Comparison of ENCODE assay signal across 13 mouse cellular contexts in the genomic region with DNA sequence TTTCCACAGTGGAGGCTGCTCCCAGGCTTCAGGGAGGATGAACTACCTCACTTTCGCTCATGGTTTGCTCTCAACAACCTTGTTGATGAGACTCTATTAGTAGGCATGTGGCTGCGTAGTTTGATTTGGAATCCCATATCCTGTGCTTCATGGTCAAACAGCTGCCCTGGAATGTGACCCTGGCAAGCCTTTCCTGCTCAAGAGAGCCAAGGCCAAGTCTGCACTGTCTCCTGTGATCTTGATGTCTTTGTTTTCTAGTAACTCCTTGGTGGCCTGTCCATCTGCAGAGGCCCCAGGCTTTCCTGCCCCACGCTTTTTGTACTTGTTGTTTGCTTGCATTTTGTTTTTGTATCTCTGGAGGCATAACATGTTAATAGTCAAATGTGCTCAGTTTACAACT. TPM values are rescaled to one million over a fixed set of nuclear protein-coding genes. Genes with fewer than 3 reads are reported as not detected.
A peak's percentile ranks its signal among the peaks of the same experiment; 100 is the strongest.
DNase-seq lines count a peak whose midpoint lies in the region; ATAC-seq and TF ChIP-seq lines count a peak whose summit lies in the region.
"Had no signal": no experiment of that assay in that cellular context is flagged by ENCODE, and none has a peak within 500 bp of the region (broad histone marks: within the 10 kb centered on the region; RNA-seq: fewer than 3 reads in every experiment).

No protein-coding gene starts in this region.

- WGBS in cerebellum, adult 2 months = 86% methylated on average over 3 of the region's 3 CpGs
- 85% methylated on average over 3 of the region's 3 CpGs for WGBS in hindbrain, embryonic 12.5 days

- H3K4me1 ChIP-seq in cerebellum, adult 2 months (ENCODE audit: control insufficient read depth, insufficient read depth, low read length) = peaks cover 3% of the 10 kb centered on the region; the same call in 1 of the 2 replicates
- no peaks in the 10 kb centered on the region for H3K4me1 ChIP-seq in hindbrain, embryonic 12.5 days
- H3K4me1 ChIP-seq: forebrain, embryonic 13.5 days; heart, embryonic 10.5 days; liver, embryonic 15.5 days; midbrain, embryonic 12.5 days; stomach, embryonic 15.5 days had no signal

- H3K27ac ChIP-seq in cerebellum, adult 2 months (ENCODE audit: insufficient read depth, low read length) = no peak overlapping the region
- H3K27ac ChIP-seq in hindbrain, embryonic 12.5 days = no peak overlapping the region
- H3K27ac ChIP-seq: forebrain, embryonic 13.5 days; heart, embryonic 10.5 days; liver, embryonic 15.5 days; midbrain, embryonic 12.5 days; stomach, embryonic 15.5 days had no signal

- DNase-seq in ovary, postnatal 36 days (ENCODE audit: low spot score) = peak; percentile 38
- no peak for DNase-seq in ovary, postnatal 10 days (ENCODE audit: low spot score)
- DNase-seq in gastrocnemius, adult 18-20 months (ENCODE audit: low spot score) = peak; percentile 52
- peak; percentile 72 to 76 for DNase-seq in kidney, postnatal 25 days
- peak; percentile 49 for DNase-seq in testis, postnatal 14 days (ENCODE audit: low spot score)
- no peak for DNase-seq in cerebellum, adult 2 months
- DNase-seq: right cerebral cortex, postnatal 25 days had no signal

- no peaks in the 10 kb centered on the region for H3K36me3 ChIP-seq in hindbrain, embryonic 12.5 days
- H3K36me3 ChIP-seq: heart, embryonic 10.5 days; liver, embryonic 15.5 days; midbrain, embryonic 12.5 days; stomach, embryonic 15.5 days had no signal

- no peak overlapping the region for H3K4me2 ChIP-seq in hindbrain, embryonic 12.5 days (replicated peaks)
- H3K4me2 ChIP-seq: forebrain, embryonic 13.5 days; liver, embryonic 15.5 days; midbrain, embryonic 12.5 days; stomach, embryonic 15.5 days had no signal

- ATAC-seq in hindbrain, embryonic 12.5 days (ENCODE audit: low FRiP score) = no peak
- ATAC-seq: forebrain, embryonic 13.5 days had no signal

- H3K9me3 ChIP-seq in hindbrain, embryonic 12.5 days (replicated peaks) = no peaks in the 10 kb centered on the region
- H3K9me3 ChIP-seq: forebrain, embryonic 13.5 days; heart, embryonic 10.5 days; liver, embryonic 15.5 days; midbrain, embryonic 12.5 days; stomach, embryonic 15.5 days had no signal

- no peak for TF ChIP-seq POLR2A in cerebellum, adult 2 months (IDR thresholded peaks at IDR 0.05; ENCODE audit: borderline replicate concordance, insufficient read depth, low read length)

- no peaks in the 10 kb centered on the region for H3K27me3 ChIP-seq in cerebellum, adult 2 months (ENCODE audit: control insufficient read depth, insufficient read depth, low read length)
- H3K27me3 ChIP-seq in hindbrain, embryonic 12.5 days = no peaks in the 10 kb centered on the region
- H3K27me3 ChIP-seq: forebrain, embryonic 13.5 days; liver, embryonic 15.5 days; midbrain, embryonic 12.5 days; stomach, embryonic 15.5 days had no signal

- H3K4me3 ChIP-seq in cerebellum, adult 2 months (replicated peaks; ENCODE audit: insufficient read depth, low read depth, low read length) = no peak overlapping the region
- H3K4me3 ChIP-seq in hindbrain, embryonic 12.5 days = no peak overlapping the region
- H3K4me3 ChIP-seq: forebrain, embryonic 13.5 days; heart, embryonic 10.5 days; liver, embryonic 15.5 days; midbrain, embryonic 12.5 days; stomach, embryonic 15.5 days had no signal

- TF ChIP-seq CTCF in cerebellum, adult 2 months (IDR thresholded peaks at IDR 0.05; ENCODE audit: borderline replicate concordance, insufficient read depth, low read depth, low read length) = no peak

- H3K9ac ChIP-seq in hindbrain, embryonic 12.5 days = no peak overlapping the region
- H3K9ac ChIP-seq: forebrain, embryonic 13.5 days; liver, embryonic 15.5 days; midbrain, embryonic 12.5 days; stomach, embryonic 15.5 days had no signal

RNA-seq across cellular contexts. Expression of gene Fbln5, which starts 24.4 kb away (rescaled TPM):
- total RNA-seq in gastrocnemius, adult 18-20 months (2021) = 10 to 100 TPM in 1 of 2 experiments, 1 to 10 TPM in 1; 9.6 to 14.7 TPM
- 8.2 and 8.9 TPM in 2 replicates for polyA plus RNA-seq in cerebellum, adult 2 months (2012; rRNA removed)
- polyA plus RNA-seq in hindbrain, embryonic 12.5 days (2016; fragmentation: Nextera tagmentation; extraction: Ambion mirVana) = 24.4 and 30.6 TPM in 2 replicates

Comparison
In these comparisons a context has a peak if more than half of its experiments do, and no peak if none do; other contexts are left out.
1. DNase-seq: peak in ovary, postnatal 36 days (single experiment), gastrocnemius, adult 18-20 months (single experiment), kidney, postnatal 25 days (2 of 2) and testis, postnatal 14 days (single experiment); none in ovary, postnatal 10 days (single experiment) and cerebellum, adult 2 months (0 of 2).